Mouse (Mus musculus) lung, postnatal 0 days (tissue): ENCODE measurements around the gene Tfap2c.

Source experiments
- CTCF ChIP-seq: IDR thresholded peaks from 2 replicates; pipeline ENCODE4 v1.5.1; 2016; ENCODE audit warnings: antibody characterized with exemption, mild to moderate bottlenecking
- EP300 ChIP-seq: IDR thresholded peaks from 2 replicates; pipeline ENCODE4 v1.6.1; 2016; ENCODE audit warnings: antibody characterized with exemption, mild to moderate bottlenecking, control low read depth

- TF ChIP-seq CTCF (no peak), EP300 (no peak)
Observed at GRCm38 (mm10) chr2:172510056-172510712, 39.2 kb upstream of the Tfap2c start.
